Mouse (Mus musculus): Measurements from ENCODE around the gene Nup210. TPM values are rescaled to one million over a fixed set of nuclear protein-coding genes. Genes with fewer than 3 reads are reported as not detected.

Nup210 gene
- polyA plus RNA-seq, 1 experiment from 2014 or later: 15.0 TPM

GRCm38 (mm10) chr6:91004157-91004556 is 112.5 kb downstream of the Nup210 start:
- H3K9ac ChIP-seq (ENCODE audit: low read depth, low read length): no peak overlapping the region
- no peaks in the 10 kb centered on the region for H3K36me3 ChIP-seq (ENCODE audit: control insufficient read depth, insufficient read depth, low read length)
- H3K27ac ChIP-seq (ENCODE audit: low read depth, low read length): no peak overlapping the region
- H3K4me1 ChIP-seq (ENCODE audit: control insufficient read depth, insufficient read depth, low read depth, low read length): peaks cover 10% of the 10 kb centered on the region
- no peak overlapping the region for H3K4me3 ChIP-seq (ENCODE audit: low read length)
- no peaks in the 10 kb centered on the region for H3K27me3 ChIP-seq (replicated peaks; ENCODE audit: control insufficient read depth, insufficient read depth, low read length)
- WGBS: 97% methylated on average over 2 of the region's 2 CpGs
- H3K9me3 ChIP-seq (ENCODE audit: control insufficient read depth, low read length): no peaks in the 10 kb centered on the region
- no peak overlapping the region for H3K4me2 ChIP-seq (ENCODE audit: low read length)
- ATAC-seq: no peak

GRCm38 (mm10) chr6:91003310-91003995 is 113.2 kb downstream of the Nup210 start:
- ATAC-seq: no peak
- Histone ChIP-seq H3K4me2 (ENCODE audit: low read length) (no peak overlapping the region), H3K27ac (ENCODE audit: low read depth, low read length) (no peak overlapping the region), H3K4me3 (ENCODE audit: low read length) (no peak overlapping the region), H3K4me1 (ENCODE audit: control insufficient read depth, insufficient read depth, low read depth, low read length) (peaks cover 10% of the 10 kb centered on the region), H3K9ac (ENCODE audit: low read depth, low read length) (no peak overlapping the region), H3K36me3 (ENCODE audit: control insufficient read depth, insufficient read depth, low read length) (no peaks in the 10 kb centered on the region), H3K27me3 (replicated peaks; ENCODE audit: control insufficient read depth, insufficient read depth, low read length) (no peaks in the 10 kb centered on the region), H3K9me3 (ENCODE audit: control insufficient read depth, low read length) (no peaks in the 10 kb centered on the region)
- WGBS: 36% methylated on average over 3 of the region's 3 CpGs

GRCm38 (mm10) chr6:91001566-91001965 is 115.1 kb downstream of the Nup210 start:
- H3K4me3 ChIP-seq (ENCODE audit: low read length): no peak overlapping the region
- no peaks in the 10 kb centered on the region for H3K27me3 ChIP-seq (replicated peaks; ENCODE audit: control insufficient read depth, insufficient read depth, low read length)
- no peak overlapping the region for H3K4me2 ChIP-seq (ENCODE audit: low read length)
- no peaks in the 10 kb centered on the region for H3K9me3 ChIP-seq (ENCODE audit: control insufficient read depth, low read length)
- WGBS: 34% methylated on average over 7 of the region's 7 CpGs
- ATAC-seq: no peak
- no peak overlapping the region; the same call in 1 of the 2 replicates for H3K9ac ChIP-seq (ENCODE audit: low read depth, low read length)
- peaks cover 10% of the 10 kb centered on the region for H3K4me1 ChIP-seq (ENCODE audit: control insufficient read depth, insufficient read depth, low read depth, low read length)
- no peaks in the 10 kb centered on the region for H3K36me3 ChIP-seq (ENCODE audit: control insufficient read depth, insufficient read depth, low read length)
- H3K27ac ChIP-seq (ENCODE audit: low read depth, low read length): no peak overlapping the region

- H3K4me1 ChIP-seq (ENCODE audit: control insufficient read depth, insufficient read depth, low read depth, low read length): peaks cover 10% of the 10 kb centered on the region
- peak overlapping the region; percentile 41 for H3K4me2 ChIP-seq (ENCODE audit: low read length)
- 9% methylated on average over 15 of the region's 15 CpGs for WGBS
- H3K9me3 ChIP-seq (ENCODE audit: control insufficient read depth, low read length): no peaks in the 10 kb centered on the region
- H3K36me3 ChIP-seq (ENCODE audit: control insufficient read depth, insufficient read depth, low read length): no peaks in the 10 kb centered on the region
- 0 out of 2 replicates have a peak overlapping the region, but pooled peaks have one; percentile 6 for H3K27ac ChIP-seq (ENCODE audit: low read depth, low read length)
- no peaks in the 10 kb centered on the region for H3K27me3 ChIP-seq (replicated peaks; ENCODE audit: control insufficient read depth, insufficient read depth, low read length)
- peak; percentile 77 for ATAC-seq
- H3K4me3 ChIP-seq (ENCODE audit: low read length): no peak overlapping the region; the same call in 1 of the 2 replicates
- peak overlapping the region; percentile 50; the same call in 1 of the 2 replicates for H3K9ac ChIP-seq (ENCODE audit: low read depth, low read length)
Measured at GRCm38 (mm10) chr6:91000819-91001525, 115.7 kb downstream of the Nup210 start.

GRCm38 (mm10) chr6:90999176-90999575 is 117.5 kb downstream of the Nup210 start:
- no peak for ATAC-seq
- Histone ChIP-seq H3K9ac (ENCODE audit: low read depth, low read length) (no peak overlapping the region), H3K27me3 (replicated peaks; ENCODE audit: control insufficient read depth, insufficient read depth, low read length) (no peaks in the 10 kb centered on the region), H3K9me3 (ENCODE audit: control insufficient read depth, low read length) (no peaks in the 10 kb centered on the region), H3K4me1 (ENCODE audit: control insufficient read depth, insufficient read depth, low read depth, low read length) (peaks cover 10% of the 10 kb centered on the region), H3K36me3 (ENCODE audit: control insufficient read depth, insufficient read depth, low read length) (no peaks in the 10 kb centered on the region), H3K4me3 (ENCODE audit: low read length) (no peak overlapping the region), H3K27ac (ENCODE audit: low read depth, low read length) (no peak overlapping the region), H3K4me2 (ENCODE audit: low read length) (no peak overlapping the region)
- WGBS: 94% methylated on average over 4 of the region's 4 CpGs

- WGBS: 95% methylated on average over 3 of the region's 3 CpGs
- Histone ChIP-seq H3K27me3 (replicated peaks; ENCODE audit: control insufficient read depth, insufficient read depth, low read length) (no peaks in the 10 kb centered on the region), H3K9ac (ENCODE audit: low read depth, low read length) (no peak overlapping the region), H3K4me1 (ENCODE audit: control insufficient read depth, insufficient read depth, low read depth, low read length) (peaks cover 10% of the 10 kb centered on the region), H3K27ac (ENCODE audit: low read depth, low read length) (no peak overlapping the region), H3K4me3 (ENCODE audit: low read length) (no peak overlapping the region), H3K36me3 (ENCODE audit: control insufficient read depth, insufficient read depth, low read length) (no peaks in the 10 kb centered on the region), H3K9me3 (ENCODE audit: control insufficient read depth, low read length) (no peaks in the 10 kb centered on the region), H3K4me2 (ENCODE audit: low read length) (no peak overlapping the region)
- no peak for ATAC-seq
Measured at GRCm38 (mm10) chr6:90997025-90997424, 119.6 kb downstream of the Nup210 start.

GRCm38 (mm10) chr6:90996181-90996580 is 120.4 kb downstream of the Nup210 start:
- H3K27ac ChIP-seq (ENCODE audit: low read depth, low read length): no peak overlapping the region
- no peak overlapping the region for H3K4me2 ChIP-seq (ENCODE audit: low read length)
- H3K36me3 ChIP-seq (ENCODE audit: control insufficient read depth, insufficient read depth, low read length): no peaks in the 10 kb centered on the region
- H3K9ac ChIP-seq (ENCODE audit: low read depth, low read length): no peak overlapping the region
- H3K4me1 ChIP-seq (ENCODE audit: control insufficient read depth, insufficient read depth, low read depth, low read length): peaks cover 6% of the 10 kb centered on the region
- WGBS: 94% methylated on average over 2 of the region's 2 CpGs
- no peak overlapping the region for H3K4me3 ChIP-seq (ENCODE audit: low read length)
- H3K9me3 ChIP-seq (ENCODE audit: control insufficient read depth, low read length): no peaks in the 10 kb centered on the region
- ATAC-seq: no peak
- no peaks in the 10 kb centered on the region for H3K27me3 ChIP-seq (replicated peaks; ENCODE audit: control insufficient read depth, insufficient read depth, low read length)

- Histone ChIP-seq H3K9me3 (ENCODE audit: control insufficient read depth, low read length) (peaks cover 3% of the 10 kb centered on the region; the same call in 1 of the 2 replicates), H3K4me3 (ENCODE audit: low read length) (peak within 1 kb of the TSS; percentile 92), H3K4me1 (ENCODE audit: control insufficient read depth, insufficient read depth, low read depth, low read length) (peaks cover 9% of the 10 kb centered on the region; the same call in 1 of the 2 replicates), H3K9ac (ENCODE audit: low read depth, low read length) (peak within 1 kb of the TSS; percentile 84), H3K27me3 (replicated peaks; ENCODE audit: control insufficient read depth, insufficient read depth, low read length) (no peaks in the 10 kb centered on the region; the same call in 1 of the 2 replicates), H3K27ac (ENCODE audit: low read depth, low read length) (peak within 1 kb of the TSS; percentile 78), H3K4me2 (ENCODE audit: low read length) (peak within 1 kb of the TSS; percentile 93), H3K36me3 (ENCODE audit: control insufficient read depth, insufficient read depth, low read length) (no peaks in the 10 kb centered on the region)
- 1% methylated on average over 23 of the region's 39 CpGs for WGBS
- peak; percentile 95 for ATAC-seq
Measured at GRCm38 (mm10) chr6:90988648-90989317, 127.8 kb downstream of the Nup210 start, which contains the start of gene Iqsec1. Gene Iqsec1, minus strand, starts transcription at chr6:90988685.

GRCm38 (mm10) chr6:90988299-90988625 is 128.4 kb downstream of the Nup210 start:
- peak; percentile 35 for ATAC-seq
- Histone ChIP-seq H3K27me3 (replicated peaks; ENCODE audit: control insufficient read depth, insufficient read depth, low read length) (no peaks in the 10 kb centered on the region; the same call in 1 of the 2 replicates), H3K36me3 (ENCODE audit: control insufficient read depth, insufficient read depth, low read length) (no peaks in the 10 kb centered on the region), H3K9me3 (ENCODE audit: control insufficient read depth, low read length) (peaks cover 3% of the 10 kb centered on the region; the same call in 1 of the 2 replicates), H3K4me2 (ENCODE audit: low read length) (peak overlapping the region; percentile 93), H3K27ac (ENCODE audit: low read depth, low read length) (peak overlapping the region; percentile 78), H3K4me1 (ENCODE audit: control insufficient read depth, insufficient read depth, low read depth, low read length) (peaks cover 9% of the 10 kb centered on the region; the same call in 1 of the 2 replicates), H3K4me3 (ENCODE audit: low read length) (peak overlapping the region; percentile 92), H3K9ac (ENCODE audit: low read depth, low read length) (peak overlapping the region; percentile 84)
- WGBS: 0% methylated on average over 20 of the region's 59 CpGs
